Mouse (Mus musculus) embryonic facial prominence, embryonic 14.5 days (tissue): ENCODE measurements around the gene Psmd13. TPM values are rescaled to one million over a fixed set of nuclear protein-coding genes. Genes with fewer than 3 reads are reported as not detected.

Experiments used
- ATAC-seq: fragments of 200-750 bp; cut with Nextera tagmentation; 2 replicates; pipeline ENCODE4 v1.8.0; 2017; ENCODE audit warnings: low read depth, moderate number of reproducible peaks, moderate TSS enrichment
- DNase-seq: peaks from one replicate; pipeline ENCODE4 v3.0.0-alpha.2; 2015; ENCODE audit warnings: low spot score
- H3K27ac ChIP-seq: fragments of 300-500 bp; sonication (generic); replicated peaks from 2 replicates; pipeline ENCODE4 v1.5.1; 2014; ENCODE audit warnings: low read depth, mild to moderate bottlenecking, low read length, moderate library complexity
- H3K27me3 ChIP-seq: fragments of 300-500 bp; sonication (generic); replicated peaks from 2 replicates; pipeline ENCODE4 v1.6.1; 2014; ENCODE audit warnings: low read length; ENCODE audit not compliant: control insufficient read depth, insufficient read depth
- H3K36me3 ChIP-seq: fragments of 300-500 bp; sonication (generic); 2 replicates; pipeline ENCODE4 v1.6.1; 2014; ENCODE audit warnings: low read length, mixed read lengths; ENCODE audit not compliant: control insufficient read depth, insufficient read depth
- H3K4me1 ChIP-seq: fragments of 300-500 bp; sonication (generic); 2 replicates; pipeline ENCODE4 v1.6.1; 2014; ENCODE audit warnings: antibody characterized with exemption, low read length; ENCODE audit not compliant: control insufficient read depth, insufficient read depth
- H3K4me2 ChIP-seq: fragments of 300-500 bp; sonication (generic); 2 replicates; pipeline ENCODE4 v1.6.1; 2014; ENCODE audit warnings: low read depth, mild to moderate bottlenecking, low read length, moderate library complexity, mixed read lengths
- H3K4me3 ChIP-seq: fragments of 300-500 bp; sonication (generic); 2 replicates; pipeline ENCODE4 v1.5.1; 2014; ENCODE audit warnings: low read depth, mild to moderate bottlenecking, low read length
- H3K9ac ChIP-seq: fragments of 300-500 bp; sonication (generic); 2 replicates; pipeline ENCODE4 v1.6.1; 2014; ENCODE audit warnings: low read depth, mild to moderate bottlenecking, low read length, moderate library complexity, mixed read lengths
- H3K9me3 ChIP-seq: fragments of 300-500 bp; sonication (generic); 2 replicates; pipeline ENCODE4 v1.6.1; 2016; ENCODE audit warnings: low read length; ENCODE audit not compliant: control insufficient read depth
- WGBS: fragments of 180-500 bp; shearing (Covaris S2); extraction: QIAGEN DNeasy Blood & Tissue Kit; methylation state at CpG from one replicate; pipeline ENCODE4 v1.1.7; 2014; 5-methylcytosine and 5-hydroxymethylcytosine counted together
- polyA plus RNA-seq: library from polyadenylated mRNA; unstranded; fragments of >200 nt; fragmentation: Nextera tagmentation; extraction: Ambion mirVana; gene quantifications from 2 replicates; pipeline ENCODE4 v1.2.1, GENCODE M21; 2014

Psmd13 gene
- polyA plus RNA-seq, 1 experiment from 2014 or later = 127 TPM

DNA sequence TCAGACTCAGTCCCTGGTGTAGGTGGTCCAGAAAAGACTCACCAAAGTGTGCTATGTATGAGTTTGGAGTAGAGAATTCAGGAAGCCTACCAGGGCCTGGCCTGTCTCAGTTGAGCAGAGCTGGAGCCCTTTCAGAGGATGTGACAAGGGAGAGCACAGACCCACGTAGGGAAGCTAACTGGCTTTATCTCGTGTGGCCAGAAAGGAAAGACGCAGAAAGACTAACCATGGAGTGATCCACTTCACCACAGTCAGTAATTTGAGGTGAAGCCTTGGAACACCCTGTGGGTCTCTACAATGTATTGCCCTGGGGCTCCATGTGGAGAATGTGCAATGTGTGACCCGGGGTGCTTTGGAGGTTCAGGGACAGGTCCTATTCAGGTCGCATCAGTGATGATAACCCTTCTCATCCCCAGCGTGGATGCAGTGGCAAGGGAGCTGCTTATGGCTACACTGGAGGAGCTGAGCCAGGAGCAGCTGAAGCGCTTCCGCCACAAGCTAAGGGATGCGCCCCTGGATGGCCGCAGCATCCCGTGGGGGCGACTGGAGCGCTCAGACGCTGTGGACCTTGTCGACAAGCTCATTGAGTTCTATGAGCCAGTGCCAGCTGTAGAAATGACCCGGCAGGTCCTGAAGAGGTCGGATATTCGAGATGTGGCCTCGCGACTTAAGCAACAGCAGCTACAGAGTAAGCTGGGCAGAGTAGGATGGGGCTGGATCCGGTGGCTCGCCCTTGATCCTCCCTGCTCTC, 39.6 kb downstream of the Psmd13 start:
- WGBS = 23% methylated on average over 21 of the region's 22 CpGs
- Histone ChIP-seq H3K4me2 (no peak overlapping the region), H3K9ac (no peak overlapping the region), H3K27me3 (peaks cover 63% of the 10 kb centered on the region), H3K4me1 (peaks cover 9% of the 10 kb centered on the region), H3K9me3 (no peaks in the 10 kb centered on the region), H3K4me3 (0 out of 2 replicates have a peak overlapping the region, but pooled peaks have one; percentile 39), H3K27ac (no peak overlapping the region), H3K36me3 (no peaks in the 10 kb centered on the region)
- DNase-seq (no peak), ATAC-seq (no peak)

DNA sequence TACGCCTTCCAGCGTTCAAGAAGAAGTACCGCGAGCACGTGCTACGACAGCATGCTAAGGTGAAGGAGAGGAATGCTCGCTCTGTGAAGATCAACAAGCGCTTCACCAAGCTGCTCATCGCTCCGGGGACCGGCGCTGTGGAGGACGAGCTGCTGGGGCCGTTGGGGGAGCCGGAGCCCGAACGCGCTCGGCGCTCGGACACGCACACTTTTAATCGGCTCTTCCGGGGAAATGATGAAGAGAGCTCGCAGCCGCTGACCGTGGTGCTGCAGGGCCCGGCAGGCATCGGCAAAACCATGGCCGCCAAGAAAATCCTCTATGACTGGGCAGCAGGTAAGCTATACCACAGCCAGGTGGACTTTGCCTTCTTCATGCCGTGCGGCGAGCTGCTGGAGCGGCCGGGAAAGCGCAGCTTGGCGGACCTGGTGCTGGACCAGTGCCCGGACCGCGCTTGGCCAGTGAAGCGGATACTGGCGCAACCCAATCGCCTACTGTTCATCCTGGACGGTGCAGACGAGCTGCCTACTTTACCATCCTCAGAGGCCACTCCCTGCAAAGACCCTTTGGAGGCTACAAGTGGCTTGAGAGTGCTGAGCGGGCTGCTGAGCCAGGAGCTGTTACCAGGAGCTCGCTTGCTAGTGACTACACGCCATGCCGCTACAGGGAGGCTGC, 40.8 kb downstream of the Psmd13 start:
- DNase-seq (no peak), ATAC-seq (0 out of 2 replicates have a peak, but pooled peaks have one; percentile 41)
- WGBS = 1% methylated on average over 44 of the region's 49 CpGs
- peak overlapping the region; percentile 74 for H3K4me2 ChIP-seq
- peaks cover 9% of the 10 kb centered on the region for H3K4me1 ChIP-seq
- H3K9me3 ChIP-seq = no peaks in the 10 kb centered on the region
- H3K36me3 ChIP-seq = no peaks in the 10 kb centered on the region
- peaks cover 63% of the 10 kb centered on the region for H3K27me3 ChIP-seq
- peak overlapping the region; percentile 39 for H3K4me3 ChIP-seq
- H3K9ac ChIP-seq = 0 out of 2 replicates have a peak overlapping the region, but pooled peaks have one; percentile 8
- H3K27ac ChIP-seq = no peak overlapping the region

DNA sequence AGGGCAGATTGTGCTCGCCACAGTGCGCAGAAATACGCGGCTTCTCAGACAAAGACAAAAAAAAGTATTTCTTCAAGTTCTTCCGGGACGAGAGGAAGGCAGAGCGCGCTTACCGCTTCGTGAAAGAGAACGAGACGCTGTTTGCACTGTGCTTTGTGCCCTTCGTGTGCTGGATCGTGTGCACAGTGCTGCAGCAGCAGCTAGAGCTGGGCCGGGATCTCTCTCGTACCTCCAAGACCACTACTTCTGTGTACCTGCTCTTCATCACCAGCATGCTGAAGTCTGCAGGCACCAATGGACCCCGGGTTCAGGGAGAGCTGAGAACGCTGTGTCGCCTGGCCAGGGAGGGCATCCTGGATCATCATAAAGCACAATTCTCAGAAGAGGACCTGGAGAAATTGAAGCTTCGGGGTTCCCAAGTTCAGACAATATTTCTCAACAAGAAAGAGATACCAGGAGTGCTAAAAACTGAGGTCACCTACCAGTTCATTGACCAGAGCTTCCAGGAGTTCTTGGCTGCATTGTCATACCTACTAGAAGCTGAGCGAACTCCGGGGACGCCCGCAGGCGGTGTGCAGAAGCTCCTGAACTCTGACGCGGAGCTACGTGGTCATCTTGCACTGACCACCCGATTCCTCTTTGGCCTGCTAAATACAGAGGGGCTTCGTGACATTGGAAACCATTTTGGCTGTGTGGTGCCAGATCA, 41.5 kb downstream of the Psmd13 start:
- peaks cover 9% of the 10 kb centered on the region for H3K4me1 ChIP-seq
- no peak for ATAC-seq
- H3K4me3 ChIP-seq = peak overlapping the region; percentile 39
- H3K4me2 ChIP-seq = peak overlapping the region; percentile 74
- H3K27ac ChIP-seq = no peak overlapping the region
- WGBS = 16% methylated on average over 30 of the region's 30 CpGs
- H3K27me3 ChIP-seq = peaks cover 63% of the 10 kb centered on the region
- no peaks in the 10 kb centered on the region for H3K36me3 ChIP-seq
- no peak for DNase-seq
- H3K9ac ChIP-seq = no peak overlapping the region
- no peaks in the 10 kb centered on the region for H3K9me3 ChIP-seq

DNA sequence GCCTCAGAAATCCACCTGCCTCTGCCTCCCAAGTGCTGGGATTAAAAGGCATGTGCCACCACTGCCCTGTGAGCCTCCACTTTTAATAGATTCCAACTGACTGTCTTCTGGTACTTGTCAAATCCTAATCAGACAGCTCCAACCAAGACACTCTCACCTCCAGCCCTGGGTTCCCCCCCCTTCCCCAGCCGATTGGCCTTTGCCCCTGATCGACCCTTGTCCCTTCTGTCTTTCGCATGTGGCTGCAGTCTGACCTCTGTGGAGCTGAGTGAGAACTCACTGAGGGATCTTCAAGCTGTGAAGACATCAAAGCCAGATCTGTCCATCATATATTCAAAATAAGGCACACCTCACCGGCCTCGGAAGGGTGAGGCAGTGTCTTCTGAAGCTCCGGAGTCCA, 45.4 kb downstream of the Psmd13 start:
- DNase-seq (no peak), ATAC-seq (no peak)
- Histone ChIP-seq H3K4me2 (no peak overlapping the region), H3K36me3 (no peaks in the 10 kb centered on the region), H3K9me3 (no peaks in the 10 kb centered on the region), H3K4me3 (no peak overlapping the region), H3K9ac (no peak overlapping the region), H3K27ac (no peak overlapping the region), H3K4me1 (peaks cover 7% of the 10 kb centered on the region), H3K27me3 (peaks cover 31% of the 10 kb centered on the region)
- 77% methylated on average over 6 of the region's 6 CpGs for WGBS

DNA sequence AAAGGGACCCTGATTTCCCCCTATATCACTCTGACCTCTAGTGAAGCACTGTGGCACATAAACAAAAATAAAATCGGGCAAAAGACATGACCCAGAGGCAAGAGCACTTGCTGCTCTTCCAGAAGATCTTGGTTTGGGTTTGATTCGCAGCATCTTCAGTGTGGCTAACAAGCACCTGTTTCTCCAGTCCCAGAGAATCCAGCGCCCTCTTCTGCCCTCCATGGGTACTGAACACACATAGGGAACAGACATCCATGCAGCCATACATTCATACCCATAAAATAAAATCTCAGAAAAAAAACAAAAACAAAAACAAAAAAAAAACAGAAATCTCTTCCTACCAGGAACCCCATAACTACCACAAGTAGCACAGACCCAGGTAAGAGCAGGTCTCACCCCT, 56.7 kb downstream of the Psmd13 start:
- Histone ChIP-seq H3K4me1 (peaks cover 19% of the 10 kb centered on the region), H3K27me3 (no peaks in the 10 kb centered on the region), H3K9me3 (no peaks in the 10 kb centered on the region), H3K4me3 (no peak overlapping the region), H3K4me2 (no peak overlapping the region), H3K9ac (no peak overlapping the region), H3K27ac (no peak overlapping the region), H3K36me3 (no peaks in the 10 kb centered on the region)
- no peak for DNase-seq
- ATAC-seq = no peak
- 53% methylated on average over 3 of the region's 3 CpGs for WGBS

DNA sequence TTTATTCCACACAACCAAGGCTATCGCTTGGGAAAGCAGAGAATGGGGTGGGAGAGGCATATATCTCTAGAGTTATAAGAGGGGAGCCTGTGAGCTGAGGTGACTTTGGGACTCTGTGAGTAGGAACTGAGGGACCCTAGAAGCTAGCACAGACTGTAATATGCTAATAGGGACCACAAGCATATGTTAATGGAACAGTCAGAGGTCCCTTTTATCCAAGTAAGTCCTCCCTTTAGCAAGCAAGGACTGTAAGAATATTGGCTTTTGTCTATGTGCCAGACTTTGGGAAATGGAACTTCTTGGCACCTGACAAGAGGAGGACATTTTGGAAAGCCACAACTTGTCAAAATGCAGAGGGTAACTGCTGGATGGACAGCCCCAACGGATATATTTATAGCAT, 57.1 kb downstream of the Psmd13 start:
- WGBS = 20% methylated on average over 2 of the region's 2 CpGs
- ATAC-seq (no peak), DNase-seq (no peak)
- H3K27me3 ChIP-seq = no peaks in the 10 kb centered on the region
- H3K4me2 ChIP-seq = 0 out of 2 replicates have a peak overlapping the region, but pooled peaks have one; percentile 43
- peaks cover 19% of the 10 kb centered on the region for H3K4me1 ChIP-seq
- H3K36me3 ChIP-seq = no peaks in the 10 kb centered on the region
- H3K27ac ChIP-seq = 0 out of 2 replicates have a peak overlapping the region, but pooled peaks have one; percentile 85
- H3K4me3 ChIP-seq = no peak overlapping the region
- no peak overlapping the region for H3K9ac ChIP-seq
- H3K9me3 ChIP-seq = no peaks in the 10 kb centered on the region

DNA sequence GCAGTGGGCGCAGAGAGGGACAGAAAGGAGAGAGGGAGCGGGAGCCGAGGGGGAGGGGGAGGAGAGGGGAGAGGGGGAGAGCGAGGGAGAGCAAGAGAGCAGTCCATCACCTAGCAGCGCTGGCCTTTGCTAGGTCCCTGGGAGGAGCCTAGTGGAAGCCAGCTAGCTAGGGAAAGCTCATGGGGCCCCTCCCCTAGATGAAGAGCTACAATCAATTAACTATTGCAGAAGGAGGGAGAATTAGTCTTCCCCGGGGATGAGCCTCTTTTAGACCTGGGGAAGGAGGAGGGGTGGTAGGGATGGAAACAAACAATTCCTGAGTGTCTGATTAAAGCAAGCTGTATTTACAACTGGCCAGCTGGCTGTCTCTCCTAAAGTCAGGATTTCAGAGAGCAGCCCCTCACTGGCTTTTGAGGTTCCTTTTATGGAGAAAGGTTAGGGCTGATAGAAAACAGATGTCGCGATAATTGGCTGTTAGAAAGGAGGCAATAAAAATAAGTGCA, 58.0 kb downstream of the Psmd13 start:
- H3K9ac ChIP-seq = no peak overlapping the region
- peak; percentile 90 for DNase-seq

More for the DNA sequence above, 58.0 kb downstream of the Psmd13 start:
- Histone ChIP-seq H3K4me2 (peak overlapping the region; percentile 43), H3K4me1 (peaks cover 19% of the 10 kb centered on the region), H3K9me3 (no peaks in the 10 kb centered on the region), H3K27ac (peak overlapping the region; percentile 85), H3K36me3 (no peaks in the 10 kb centered on the region; the same call in 1 of the 2 replicates), H3K27me3 (no peaks in the 10 kb centered on the region), H3K4me3 (no peak overlapping the region)
- ATAC-seq = peak; percentile 43; the same call in 1 of the 2 replicates
- whole genome bisulfite sequencing = 6% methylated on average over 8 of the region's 8 CpGs
